Mouse (Mus musculus): ENCODE data around the gene Aloxe3. TPM values are rescaled to one million over a fixed set of nuclear protein-coding genes. Genes with fewer than 3 reads are reported as not detected.

Gene Aloxe3
- 0.31 and 0.45 TPM in 2 replicates for polyA plus RNA-seq (2015; fragmentation: Nextera tagmentation; extraction: Ambion mirVana)

- H3K27me3 ChIP-seq (replicated peaks; ENCODE audit: control insufficient read depth, insufficient read depth, low read length), result no peaks in the 10 kb centered on the region
Observed at GRCm38 (mm10) chr11:69125852-69125918, at the start of gene Aloxe3. Gene Aloxe3, plus strand, starts transcription at chr11:69125896.

GRCm38 (mm10) chr11:69076572-69076971, 49.1 kb upstream of the Aloxe3 start:
- Histone ChIP-seq H3K4me1 (ENCODE audit: control insufficient read depth, insufficient read depth, low read length) (peaks cover 13% of the 10 kb centered on the region), H3K4me2 (ENCODE audit: low read depth, low read length) (no peak overlapping the region), H3K36me3 (ENCODE audit: control insufficient read depth, insufficient read depth, low read length) (no peaks in the 10 kb centered on the region), H3K4me3 (ENCODE audit: low read length) (no peak overlapping the region), H3K27me3 (replicated peaks; ENCODE audit: control insufficient read depth, insufficient read depth, low read length) (no peaks in the 10 kb centered on the region), H3K9me3 (ENCODE audit: control insufficient read depth, low read length) (no peaks in the 10 kb centered on the region), H3K9ac (ENCODE audit: low read depth, low read length) (no peak overlapping the region), H3K27ac (ENCODE audit: low read length) (no peak overlapping the region)
- 74% methylated on average over 5 of the region's 5 CpGs for WGBS
- no peak for ATAC-seq

More at GRCm38 (mm10) chr11:69125852-69125918, at the start of gene Aloxe3:
- Histone ChIP-seq H3K4me3 (ENCODE audit: low read length) (peak within 1 kb of the TSS; percentile 58), H3K9ac (ENCODE audit: low read depth, low read length) (peak within 1 kb of the TSS; percentile 68), H3K27ac (ENCODE audit: low read length) (peak within 1 kb of the TSS; percentile 62), H3K36me3 (ENCODE audit: control insufficient read depth, insufficient read depth, low read length) (no peaks in the 10 kb centered on the region), H3K4me1 (ENCODE audit: control insufficient read depth, insufficient read depth, low read length) (peaks cover 13% of the 10 kb centered on the region), H3K4me2 (ENCODE audit: low read depth, low read length) (peak within 1 kb of the TSS; percentile 76), H3K9me3 (ENCODE audit: control insufficient read depth, low read length) (no peaks in the 10 kb centered on the region)
- 0% methylated on average over 3 of the region's 3 CpGs for WGBS
- ATAC-seq, result no peak

- WGBS, result 78% methylated on average over 9 of the region's 9 CpGs
- Histone ChIP-seq H3K27me3 (replicated peaks; ENCODE audit: control insufficient read depth, insufficient read depth, low read length) (no peaks in the 10 kb centered on the region), H3K4me3 (ENCODE audit: low read length) (no peak overlapping the region), H3K4me1 (ENCODE audit: control insufficient read depth, insufficient read depth, low read length) (peaks cover 11% of the 10 kb centered on the region; the same call in 1 of the 2 replicates), H3K9ac (ENCODE audit: low read depth, low read length) (no peak overlapping the region), H3K36me3 (ENCODE audit: control insufficient read depth, insufficient read depth, low read length) (no peaks in the 10 kb centered on the region), H3K9me3 (ENCODE audit: control insufficient read depth, low read length) (no peaks in the 10 kb centered on the region), H3K4me2 (ENCODE audit: low read depth, low read length) (no peak overlapping the region), H3K27ac (ENCODE audit: low read length) (no peak overlapping the region)
- ATAC-seq, result no peak
Observed at GRCm38 (mm10) chr11:69077316-69077715, 48.4 kb upstream of the Aloxe3 start.

GRCm38 (mm10) chr11:69078041-69078440, 47.7 kb upstream of the Aloxe3 start:
- H3K27me3 ChIP-seq (replicated peaks; ENCODE audit: control insufficient read depth, insufficient read depth, low read length), result no peaks in the 10 kb centered on the region
- peaks cover 7% of the 10 kb centered on the region; the same call in 1 of the 2 replicates for H3K4me1 ChIP-seq (ENCODE audit: control insufficient read depth, insufficient read depth, low read length)
- no peak overlapping the region for H3K4me2 ChIP-seq (ENCODE audit: low read depth, low read length)
- no peak overlapping the region for H3K27ac ChIP-seq (ENCODE audit: low read length)
- WGBS, result 61% methylated on average over 6 of the region's 6 CpGs
- ATAC-seq, result no peak
- no peaks in the 10 kb centered on the region for H3K36me3 ChIP-seq (ENCODE audit: control insufficient read depth, insufficient read depth, low read length)
- H3K9me3 ChIP-seq (ENCODE audit: control insufficient read depth, low read length), result no peaks in the 10 kb centered on the region
- H3K9ac ChIP-seq (ENCODE audit: low read depth, low read length), result no peak overlapping the region
- no peak overlapping the region for H3K4me3 ChIP-seq (ENCODE audit: low read length)

GRCm38 (mm10) chr11:69078805-69079438, 46.8 kb upstream of the Aloxe3 start:
- no peaks in the 10 kb centered on the region for H3K9me3 ChIP-seq (ENCODE audit: control insufficient read depth, low read length)
- H3K9ac ChIP-seq (ENCODE audit: low read depth, low read length), result no peak overlapping the region
- no peak overlapping the region for H3K4me2 ChIP-seq (ENCODE audit: low read depth, low read length)
- WGBS, result 65% methylated on average over 5 of the region's 5 CpGs
- H3K27me3 ChIP-seq (replicated peaks; ENCODE audit: control insufficient read depth, insufficient read depth, low read length), result no peaks in the 10 kb centered on the region
- no peak for ATAC-seq
- no peaks in the 10 kb centered on the region for H3K36me3 ChIP-seq (ENCODE audit: control insufficient read depth, insufficient read depth, low read length)
- no peak overlapping the region for H3K27ac ChIP-seq (ENCODE audit: low read length)
- no peak overlapping the region for H3K4me3 ChIP-seq (ENCODE audit: low read length)
- H3K4me1 ChIP-seq (ENCODE audit: control insufficient read depth, insufficient read depth, low read length), result peaks cover 7% of the 10 kb centered on the region; the same call in 1 of the 2 replicates

GRCm38 (mm10) chr11:69080102-69080854, 45.4 kb upstream of the Aloxe3 start:
- WGBS, result 75% methylated on average over 15 of the region's 15 CpGs
- Histone ChIP-seq H3K4me2 (ENCODE audit: low read depth, low read length) (no peak overlapping the region), H3K27me3 (replicated peaks; ENCODE audit: control insufficient read depth, insufficient read depth, low read length) (no peaks in the 10 kb centered on the region), H3K27ac (ENCODE audit: low read length) (peak overlapping the region; percentile 14; the same call in 1 of the 2 replicates), H3K9me3 (ENCODE audit: control insufficient read depth, low read length) (no peaks in the 10 kb centered on the region), H3K9ac (ENCODE audit: low read depth, low read length) (no peak overlapping the region), H3K4me3 (ENCODE audit: low read length) (no peak overlapping the region), H3K36me3 (ENCODE audit: control insufficient read depth, insufficient read depth, low read length) (no peaks in the 10 kb centered on the region), H3K4me1 (ENCODE audit: control insufficient read depth, insufficient read depth, low read length) (no peaks in the 10 kb centered on the region)
- peak; percentile 83 for ATAC-seq

- Histone ChIP-seq H3K36me3 (ENCODE audit: control insufficient read depth, insufficient read depth, low read length) (no peaks in the 10 kb centered on the region), H3K9me3 (ENCODE audit: control insufficient read depth, low read length) (no peaks in the 10 kb centered on the region), H3K4me1 (ENCODE audit: control insufficient read depth, insufficient read depth, low read length) (no peaks in the 10 kb centered on the region), H3K4me2 (ENCODE audit: low read depth, low read length) (no peak overlapping the region), H3K27ac (ENCODE audit: low read length) (no peak overlapping the region), H3K27me3 (replicated peaks; ENCODE audit: control insufficient read depth, insufficient read depth, low read length) (no peaks in the 10 kb centered on the region), H3K9ac (ENCODE audit: low read depth, low read length) (no peak overlapping the region), H3K4me3 (ENCODE audit: low read length) (no peak overlapping the region)
- ATAC-seq, result no peak
- WGBS, result 86% methylated on average over 8 of the region's 8 CpGs
Observed at GRCm38 (mm10) chr11:69080855-69081222, 44.9 kb upstream of the Aloxe3 start.

- Histone ChIP-seq H3K4me2 (ENCODE audit: low read depth, low read length) (no peak overlapping the region), H3K4me1 (ENCODE audit: control insufficient read depth, insufficient read depth, low read length) (no peaks in the 10 kb centered on the region), H3K36me3 (ENCODE audit: control insufficient read depth, insufficient read depth, low read length) (no peaks in the 10 kb centered on the region), H3K27ac (ENCODE audit: low read length) (no peak overlapping the region), H3K27me3 (replicated peaks; ENCODE audit: control insufficient read depth, insufficient read depth, low read length) (no peaks in the 10 kb centered on the region), H3K9me3 (ENCODE audit: control insufficient read depth, low read length) (no peaks in the 10 kb centered on the region), H3K4me3 (ENCODE audit: low read length) (no peak overlapping the region), H3K9ac (ENCODE audit: low read depth, low read length) (no peak overlapping the region)
- ATAC-seq, result no peak
- WGBS, result 83% methylated on average over 7 of the region's 7 CpGs
Observed at GRCm38 (mm10) chr11:69081613-69082012, 44.1 kb upstream of the Aloxe3 start.

- no peak for ATAC-seq
- no peak overlapping the region for H3K4me3 ChIP-seq (ENCODE audit: low read length)
Observed at GRCm38 (mm10) chr11:69085608-69086007, 40.1 kb upstream of the Aloxe3 start.

GRCm38 (mm10) chr11:69086390-69086789, 39.3 kb upstream of the Aloxe3 start:
- no peak for ATAC-seq
- Histone ChIP-seq H3K4me1 (ENCODE audit: control insufficient read depth, insufficient read depth, low read length) (peaks cover 32% of the 10 kb centered on the region), H3K4me3 (ENCODE audit: low read length) (no peak overlapping the region), H3K36me3 (ENCODE audit: control insufficient read depth, insufficient read depth, low read length) (no peaks in the 10 kb centered on the region), H3K27ac (ENCODE audit: low read length) (no peak overlapping the region), H3K9ac (ENCODE audit: low read depth, low read length) (no peak overlapping the region), H3K4me2 (ENCODE audit: low read depth, low read length) (no peak overlapping the region), H3K27me3 (replicated peaks; ENCODE audit: control insufficient read depth, insufficient read depth, low read length) (no peaks in the 10 kb centered on the region), H3K9me3 (ENCODE audit: control insufficient read depth, low read length) (no peaks in the 10 kb centered on the region)
- WGBS, result 49% methylated on average over 6 of the region's 6 CpGs

More at GRCm38 (mm10) chr11:69085608-69086007, 40.1 kb upstream of the Aloxe3 start:
- Histone ChIP-seq H3K4me2 (ENCODE audit: low read depth, low read length) (no peak overlapping the region), H3K27ac (ENCODE audit: low read length) (no peak overlapping the region), H3K36me3 (ENCODE audit: control insufficient read depth, insufficient read depth, low read length) (no peaks in the 10 kb centered on the region), H3K4me1 (ENCODE audit: control insufficient read depth, insufficient read depth, low read length) (peaks cover 27% of the 10 kb centered on the region), H3K9ac (ENCODE audit: low read depth, low read length) (no peak overlapping the region), H3K9me3 (ENCODE audit: control insufficient read depth, low read length) (no peaks in the 10 kb centered on the region), H3K27me3 (replicated peaks; ENCODE audit: control insufficient read depth, insufficient read depth, low read length) (no peaks in the 10 kb centered on the region)
- 56% methylated on average over 6 of the region's 6 CpGs for WGBS
